Mouse (Mus musculus): ENCODE results near the gene Prkar2a. TPM values are rescaled to one million over a fixed set of nuclear protein-coding genes. Genes with fewer than 3 reads are reported as not detected.

Gene Prkar2a
- polyA plus RNA-seq, 1 experiment from 2014 or later: 55.8 TPM

Small RNA genes within 50 kb of the gene (microRNA-seq; reads per million reads assigned to microRNA genes)
- gene Gm26298: not detected

Other genes with a start within 250 kb of the Prkar2a start
- gene Ccdc71, start 228.8 kb upstream of the Prkar2a start, polyA plus RNA-seq (2016; fragmentation: Nextera tagmentation; extraction: Ambion mirVana): 44.1 and 49.0 TPM in 2 replicates
- gene Klhdc8b, start 227.7 kb upstream of the Prkar2a start, polyA plus RNA-seq (2016; fragmentation: Nextera tagmentation; extraction: Ambion mirVana): 67.6 and 70.0 TPM in 2 replicates
- gene Lamb2, start 209.6 kb upstream of the Prkar2a start, polyA plus RNA-seq (2016; fragmentation: Nextera tagmentation; extraction: Ambion mirVana): 37.9 and 39.5 TPM in 2 replicates
- 101 and 103 TPM in 2 replicates for gene Usp19, start 198.7 kb upstream of the Prkar2a start, polyA plus RNA-seq (2016; fragmentation: Nextera tagmentation; extraction: Ambion mirVana)
- 85.7 and 91.4 TPM in 2 replicates for gene Qars, start 181.6 kb upstream of the Prkar2a start, polyA plus RNA-seq (2016; fragmentation: Nextera tagmentation; extraction: Ambion mirVana)
- gene Qrich1, start 172.5 kb upstream of the Prkar2a start, polyA plus RNA-seq (2016; fragmentation: Nextera tagmentation; extraction: Ambion mirVana): 170 and 171 TPM in 2 replicates
- gene Impdh2, start 129.0 kb upstream of the Prkar2a start, polyA plus RNA-seq (2016; fragmentation: Nextera tagmentation; extraction: Ambion mirVana): 149 and 159 TPM in 2 replicates
- gene Ndufaf3, start 121.9 kb upstream of the Prkar2a start, polyA plus RNA-seq (2016; fragmentation: Nextera tagmentation; extraction: Ambion mirVana): 54.5 and 58.3 TPM in 2 replicates
- gene Dalrd3, start 119.4 kb upstream of the Prkar2a start, polyA plus RNA-seq (2016; fragmentation: Nextera tagmentation; extraction: Ambion mirVana): 225 and 235 TPM in 2 replicates
- 254 and 285 TPM in 2 replicates for gene Wdr6, start 110.6 kb upstream of the Prkar2a start, polyA plus RNA-seq (2016; fragmentation: Nextera tagmentation; extraction: Ambion mirVana)
- gene P4htm, start 91.6 kb upstream of the Prkar2a start, polyA plus RNA-seq (2016; fragmentation: Nextera tagmentation; extraction: Ambion mirVana): 16.2 and 18.4 TPM in 2 replicates
- gene Arih2, start 39.9 kb upstream of the Prkar2a start, polyA plus RNA-seq (2016; fragmentation: Nextera tagmentation; extraction: Ambion mirVana): 56.4 and 57.9 TPM in 2 replicates
- 35.4 and 37.0 TPM in 2 replicates for gene Slc25a20, start 27.2 kb upstream of the Prkar2a start, polyA plus RNA-seq (2016; fragmentation: Nextera tagmentation; extraction: Ambion mirVana)
- 124 and 140 TPM in 2 replicates for gene Ip6k2, start 94.5 kb downstream of the Prkar2a start, polyA plus RNA-seq (2016; fragmentation: Nextera tagmentation; extraction: Ambion mirVana)
- gene Nckipsd, start 119.1 kb downstream of the Prkar2a start, polyA plus RNA-seq (2016; fragmentation: Nextera tagmentation; extraction: Ambion mirVana): 14.3 and 17.3 TPM in 2 replicates
- gene Celsr3, start 137.0 kb downstream of the Prkar2a start, polyA plus RNA-seq (2016; fragmentation: Nextera tagmentation; extraction: Ambion mirVana): 13.0 and 14.2 TPM in 2 replicates
- gene Slc26a6, start 164.0 kb downstream of the Prkar2a start, polyA plus RNA-seq (2016; fragmentation: Nextera tagmentation; extraction: Ambion mirVana): 12.4 and 13.1 TPM in 2 replicates
- not detected in 2 replicates for gene Tmem89, start 225.3 kb downstream of the Prkar2a start, polyA plus RNA-seq (2016; fragmentation: Nextera tagmentation; extraction: Ambion mirVana)
- gene Uqcrc1, start 247.3 kb downstream of the Prkar2a start, polyA plus RNA-seq (2016; fragmentation: Nextera tagmentation; extraction: Ambion mirVana): 353 and 359 TPM in 2 replicates